Comparison of ENCODE assay signal across 8 mouse cellular contexts in genomic region chr11:117598170-117598583, GRCm38 (mm10). TPM values are rescaled to one million over a fixed set of nuclear protein-coding genes. Genes with fewer than 3 reads are reported as not detected.
DNase-seq lines count a peak whose midpoint lies in the region; ATAC-seq and TF ChIP-seq lines count a peak whose summit lies in the region.

No protein-coding gene starts in this region.

- no peak for TF ChIP-seq POLR2A in lung, adult 2 months (IDR thresholded peaks at IDR 0.05; ENCODE audit: borderline replicate concordance, extremely low read depth, low read depth, low read length)

- intact Hi-C loops in heart, postnatal 25 days (cut with DNase I) = loop anchor here (2.0 kb wide), 1 partner anchor 55 kb away; no protein-coding TSS in a partner anchor

- no peak for DNase-seq in heart, postnatal 25 days (ENCODE audit: low spot score)
- peak; percentile 91 for DNase-seq in ZHBTc4 (ENCODE audit: low read depth, low spot score)
- DNase-seq in limb, embryonic 11.5 days (ENCODE audit: low spot score) = peak; percentile 59
- DNase-seq in right cerebral cortex, postnatal 4 days = peak; percentile 39
- no peak for DNase-seq in lung, adult 2 months
- DNase-seq in thymus, postnatal 36 days = no peak

- TF ChIP-seq CTCF in lung, adult 2 months (IDR thresholded peaks at IDR 0.05; ENCODE audit: insufficient read depth, low read length) = no peak

- peaks cover 16 to 22% of the 10 kb centered on the region in 2 experiments for H3K4me1 ChIP-seq in heart, embryonic 14.5 days (ENCODE audit: control insufficient read depth in 2 of 2, insufficient read depth in 2 of 2, low read length in 2 of 2)
- H3K4me1 ChIP-seq in embryonic facial prominence, embryonic 13.5 days = peaks cover 40% of the 10 kb centered on the region
- H3K4me1 ChIP-seq in limb, embryonic 11.5 days (ENCODE audit: control insufficient read depth, insufficient read depth, low read length) = peaks cover 34% of the 10 kb centered on the region
- peaks cover 4% of the 10 kb centered on the region for H3K4me1 ChIP-seq in lung, adult 2 months (ENCODE audit: control insufficient read depth, insufficient read depth, low read length)

- H3K4me3 ChIP-seq in heart, embryonic 14.5 days (ENCODE audit: control insufficient read depth in 1 of 2, insufficient read depth in 1 of 2, low read depth in 1 of 2, low read length in 2 of 2) = no peak overlapping the region
- no peak overlapping the region for H3K4me3 ChIP-seq in embryonic facial prominence, embryonic 13.5 days
- H3K4me3 ChIP-seq in limb, embryonic 11.5 days (ENCODE audit: low read depth, low read length) = no peak overlapping the region
- H3K4me3 ChIP-seq in lung, adult 2 months (replicated peaks; ENCODE audit: extremely low read depth, low read depth, low read length) = no peak overlapping the region

- 12% methylated on average over 6 of the region's 6 CpGs for WGBS in heart, embryonic 14.5 days
- 6% methylated on average over 6 of the region's 6 CpGs for WGBS in embryonic facial prominence, embryonic 13.5 days
- WGBS in limb, embryonic 11.5 days = 2% methylated on average over 6 of the region's 6 CpGs
- 30% methylated on average over 6 of the region's 6 CpGs for WGBS in lung, adult 2 months

- no peak overlapping the region for H3K27ac ChIP-seq in heart, embryonic 14.5 days (replicated peaks in 1 of 2; ENCODE audit: control insufficient read depth in 1 of 2, insufficient read depth in 1 of 2, low read depth in 2 of 2, low read length in 2 of 2)
- no peak overlapping the region for H3K27ac ChIP-seq in embryonic facial prominence, embryonic 13.5 days
- H3K27ac ChIP-seq in limb, embryonic 11.5 days (replicated peaks; ENCODE audit: low read depth, low read length) = no peak overlapping the region

- no peak for ATAC-seq in heart, embryonic 14.5 days (ENCODE audit: insufficient number of reproducible peaks, insufficient read depth, low FRiP score, low read depth)
- no peak for ATAC-seq in embryonic facial prominence, embryonic 13.5 days (ENCODE audit: insufficient number of reproducible peaks, insufficient read depth, low FRiP score, low TSS enrichment, low read depth)
- no peak for ATAC-seq in limb, embryonic 11.5 days (ENCODE audit: insufficient number of reproducible peaks, low FRiP score, low TSS enrichment, low read depth)

- H3K36me3 ChIP-seq in heart, embryonic 14.5 days (ENCODE audit: control insufficient read depth, insufficient read depth, low read length) = no peaks in the 10 kb centered on the region
- no peaks in the 10 kb centered on the region for H3K36me3 ChIP-seq in embryonic facial prominence, embryonic 13.5 days
- H3K36me3 ChIP-seq in limb, embryonic 11.5 days (ENCODE audit: control insufficient read depth, insufficient read depth, low read length) = no peaks in the 10 kb centered on the region

- H3K27me3 ChIP-seq in heart, embryonic 14.5 days (ENCODE audit: control insufficient read depth, insufficient read depth, low read length) = peaks cover 50% of the 10 kb centered on the region
- peaks cover 21% of the 10 kb centered on the region for H3K27me3 ChIP-seq in embryonic facial prominence, embryonic 13.5 days
- H3K27me3 ChIP-seq in limb, embryonic 11.5 days (ENCODE audit: control insufficient read depth, insufficient read depth, low read length) = peaks cover 9% of the 10 kb centered on the region; the same call in 1 of the 2 replicates

- no peaks in the 10 kb centered on the region for H3K9me3 ChIP-seq in heart, embryonic 14.5 days (ENCODE audit: control insufficient read depth, low read length)
- H3K9me3 ChIP-seq in embryonic facial prominence, embryonic 13.5 days = no peaks in the 10 kb centered on the region
- no peaks in the 10 kb centered on the region for H3K9me3 ChIP-seq in limb, embryonic 11.5 days (ENCODE audit: control insufficient read depth, low read length)

- no peak overlapping the region for H3K9ac ChIP-seq in heart, embryonic 14.5 days (ENCODE audit: low read length)
- H3K9ac ChIP-seq in embryonic facial prominence, embryonic 13.5 days = no peak overlapping the region
- no peak overlapping the region for H3K9ac ChIP-seq in limb, embryonic 11.5 days (ENCODE audit: low read length)

- H3K4me2 ChIP-seq in heart, embryonic 14.5 days (ENCODE audit: low read length) = peak overlapping the region; percentile 70
- H3K4me2 ChIP-seq in embryonic facial prominence, embryonic 13.5 days = peak overlapping the region; percentile 58
- no peak overlapping the region; the same call in 1 of the 2 replicates for H3K4me2 ChIP-seq in limb, embryonic 11.5 days (ENCODE audit: low read depth, severe bottlenecking)

RNA-seq across cellular contexts. Expression of gene Tnrc6c, which starts 55.9 kb away (rescaled TPM):
- polyA plus RNA-seq in heart, embryonic 14.5 days (2014; fragmentation: Nextera tagmentation; extraction: Ambion mirVana) = 8.7 and 8.9 TPM in 2 replicates
- total RNA-seq in heart, postnatal 25 days (2021) = 10 to 100 TPM; 25.7 to 33.4 TPM
- 18.4 and 22.5 TPM in 2 replicates for polyA plus RNA-seq in embryonic facial prominence, embryonic 13.5 days (2015; fragmentation: Nextera tagmentation; extraction: Ambion mirVana)
- polyA plus RNA-seq in limb, embryonic 11.5 days (2014; fragmentation: Nextera tagmentation; extraction: Ambion mirVana) = 16.1 and 16.5 TPM in 2 replicates
- polyA plus RNA-seq in lung, adult 2 months (2012; rRNA removed) = 21.3 and 22.4 TPM in 2 replicates

Comparison
In these comparisons a context has a peak if more than half of its experiments do, and no peak if none do; other contexts are left out.
1. DNase-seq: peak in ZHBTc4 (single experiment), limb, embryonic 11.5 days (single experiment) and right cerebral cortex, postnatal 4 days (single experiment); none in heart, postnatal 25 days (single experiment), lung, adult 2 months (single experiment) and thymus, postnatal 36 days (0 of 2).